Mouse (Mus musculus) forebrain, embryonic 16.5 days (tissue): ENCODE results near the gene Csf2rb. TPM values are rescaled to one million over a fixed set of nuclear protein-coding genes. Genes with fewer than 3 reads are reported as not detected.
"Not testable (repeated sequence)": the region's sequence is repeated elsewhere in the genome, so short reads cannot be mapped to it uniquely, and the experiment has no call there.

Source experiments
- ATAC-seq: fragments of 200-750 bp; cut with Nextera tagmentation; 2 replicates; pipeline ENCODE4 v1.8.0; 2017; ENCODE audit warnings: mild to moderate bottlenecking, moderate library complexity
- H3K27ac ChIP-seq: fragments of 300-500 bp; sonication (generic); 2 replicates; pipeline ENCODE4 v1.5.1; 2014; ENCODE audit warnings: low read length, control low read depth
- H3K27me3 ChIP-seq: fragments of 300-500 bp; sonication (generic); replicated peaks from 2 replicates; pipeline ENCODE4 v1.6.1; 2014; ENCODE audit warnings: low read length; ENCODE audit not compliant: control insufficient read depth, insufficient read depth
- H3K36me3 ChIP-seq: fragments of 300-500 bp; sonication (generic); 2 replicates; pipeline ENCODE4 v1.6.1; 2014; ENCODE audit not compliant: control insufficient read depth, insufficient read depth
- H3K4me1 ChIP-seq: fragments of 300-500 bp; sonication (generic); replicated peaks from 2 replicates; pipeline ENCODE4 v1.6.1; 2014; ENCODE audit warnings: low read length; ENCODE audit not compliant: control insufficient read depth, insufficient read depth
- H3K4me2 ChIP-seq: fragments of 300-500 bp; sonication (generic); 2 replicates; pipeline ENCODE4 v1.6.1; 2014; ENCODE audit warnings: mild to moderate bottlenecking, low read length, control low read depth
- H3K4me3 ChIP-seq: fragments of 300-500 bp; sonication (generic); replicated peaks from 2 replicates; pipeline ENCODE4 v1.5.1; 2014; ENCODE audit warnings: mild to moderate bottlenecking, low read length, control low read depth
- H3K9ac ChIP-seq: fragments of 300-500 bp; sonication (generic); replicated peaks from 2 replicates; pipeline ENCODE4 v1.6.1; 2014; ENCODE audit warnings: low read depth, low read length, control low read depth
- H3K9me3 ChIP-seq: fragments of 300-500 bp; sonication (generic); 2 replicates; pipeline ENCODE4 v1.6.1; 2016; ENCODE audit warnings: low read length; ENCODE audit not compliant: control insufficient read depth
- WGBS: fragments of 180-500 bp; shearing (Covaris S2); extraction: QIAGEN DNeasy Blood & Tissue Kit; methylation state at CpG from one replicate; pipeline ENCODE4 v1.1.7; 2014; 5-methylcytosine and 5-hydroxymethylcytosine counted together
- polyA plus RNA-seq: library from polyadenylated mRNA; unstranded; fragments of >200 nt; fragmentation: Nextera tagmentation; extraction: Ambion mirVana; gene quantifications from 2 replicates; pipeline ENCODE4 v1.2.1, GENCODE M21; 2015

The Csf2rb gene
- 0.27 and 0.65 TPM in 2 replicates for polyA plus RNA-seq

- no peaks in the 10 kb centered on the region for H3K4me1 ChIP-seq
- H3K27ac ChIP-seq, result no peak within 1 kb of the TSS
- no peak within 1 kb of the TSS for H3K9ac ChIP-seq
- ATAC-seq, result no peak
- 87% methylated on average over 11 of the region's 11 CpGs for WGBS
- H3K4me2 ChIP-seq, result no peak within 1 kb of the TSS
- no peaks in the 10 kb centered on the region for H3K36me3 ChIP-seq
- no peaks in the 10 kb centered on the region for H3K27me3 ChIP-seq
- H3K9me3 ChIP-seq, result no peaks in the 10 kb centered on the region
- no peak within 1 kb of the TSS for H3K4me3 ChIP-seq
Observed at GRCm38 (mm10) chr15:78325671-78326339, at the start of gene Csf2rb. Gene Csf2rb, plus strand, starts transcription at chr15:78325752.

- H3K9me3 ChIP-seq, result no peaks in the 10 kb centered on the region
- H3K36me3 ChIP-seq, result no peaks in the 10 kb centered on the region
- no peak for ATAC-seq
- no peak overlapping the region for H3K4me3 ChIP-seq
- H3K9ac ChIP-seq, result no peak overlapping the region
- 93% methylated on average over 2 of the region's 2 CpGs for WGBS
- no peak overlapping the region for H3K4me2 ChIP-seq
- H3K27me3 ChIP-seq, result no peaks in the 10 kb centered on the region
- H3K4me1 ChIP-seq, result no peaks in the 10 kb centered on the region
- no peak overlapping the region for H3K27ac ChIP-seq
Observed at GRCm38 (mm10) chr15:78278308-78278707, 47.2 kb upstream of the Csf2rb start.

DNA sequence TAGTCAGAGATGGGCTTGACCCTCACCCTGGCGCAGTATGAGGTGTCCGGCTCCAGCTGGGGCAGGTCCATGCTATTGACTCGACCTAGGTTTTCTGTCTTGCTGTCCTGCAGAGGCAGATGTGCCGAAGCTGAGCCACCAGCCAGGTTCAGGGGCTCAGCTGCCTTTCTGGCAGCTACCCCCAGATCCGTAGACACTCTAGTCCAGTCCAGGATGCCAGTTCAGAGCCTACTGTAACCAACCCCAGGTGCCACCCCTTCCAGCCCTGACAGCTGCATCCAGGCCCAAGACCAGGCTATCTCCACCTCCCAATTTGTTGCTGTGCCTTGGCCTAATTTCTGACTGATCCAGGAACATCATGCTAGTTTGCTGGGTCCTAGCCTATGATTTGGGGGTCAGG lies 37.6 kb upstream of the Csf2rb start:
- no peak overlapping the region for H3K4me3 ChIP-seq

GRCm38 (mm10) chr15:78289775-78290174 lies 35.8 kb upstream of the Csf2rb start:
- H3K4me2 ChIP-seq, H3K27ac ChIP-seq, H3K27me3 ChIP-seq, H3K36me3 ChIP-seq, H3K9me3 ChIP-seq, ATAC-seq, H3K4me3 ChIP-seq, H3K4me1 ChIP-seq, H3K9ac ChIP-seq: not testable (repeated sequence)
- 73% methylated on average over 4 of the region's 5 CpGs for WGBS

More for the DNA sequence above, 37.6 kb upstream of the Csf2rb start:
- Histone ChIP-seq H3K36me3 (no peaks in the 10 kb centered on the region), H3K9ac (no peak overlapping the region), H3K27me3 (no peaks in the 10 kb centered on the region), H3K4me2 (no peak overlapping the region), H3K4me1 (no peaks in the 10 kb centered on the region), H3K9me3 (no peaks in the 10 kb centered on the region), H3K27ac (no peak overlapping the region)
- WGBS, result 79% methylated on average over 5 of the region's 5 CpGs
- no peak for ATAC-seq

DNA sequence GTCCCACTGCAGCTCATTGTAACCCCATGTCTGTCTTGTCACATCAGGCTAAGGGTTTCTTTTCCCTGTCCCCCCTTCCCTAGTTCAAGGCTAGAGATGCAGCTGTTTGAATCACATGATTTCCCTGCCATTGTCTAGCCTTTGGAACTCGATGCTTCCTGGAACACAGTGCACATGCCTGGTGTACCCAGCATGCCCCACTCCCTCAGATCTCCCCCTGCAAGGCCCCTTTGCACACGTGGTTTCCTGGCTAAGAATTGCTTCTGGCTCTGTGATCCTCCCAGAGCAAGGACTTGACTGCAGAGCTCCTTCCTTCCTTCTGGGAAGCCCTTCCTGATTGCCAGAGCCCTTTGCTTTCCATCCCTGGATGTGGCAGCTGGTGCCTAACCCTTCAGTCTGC lies 32.3 kb upstream of the Csf2rb start:
- not testable (repeated sequence) for H3K27ac ChIP-seq, H3K36me3 ChIP-seq, H3K4me3 ChIP-seq, H3K27me3 ChIP-seq, H3K9me3 ChIP-seq, H3K4me1 ChIP-seq, H3K9ac ChIP-seq, H3K4me2 ChIP-seq, ATAC-seq
- WGBS, result 2% methylated on average over 2 of the region's 2 CpGs

DNA sequence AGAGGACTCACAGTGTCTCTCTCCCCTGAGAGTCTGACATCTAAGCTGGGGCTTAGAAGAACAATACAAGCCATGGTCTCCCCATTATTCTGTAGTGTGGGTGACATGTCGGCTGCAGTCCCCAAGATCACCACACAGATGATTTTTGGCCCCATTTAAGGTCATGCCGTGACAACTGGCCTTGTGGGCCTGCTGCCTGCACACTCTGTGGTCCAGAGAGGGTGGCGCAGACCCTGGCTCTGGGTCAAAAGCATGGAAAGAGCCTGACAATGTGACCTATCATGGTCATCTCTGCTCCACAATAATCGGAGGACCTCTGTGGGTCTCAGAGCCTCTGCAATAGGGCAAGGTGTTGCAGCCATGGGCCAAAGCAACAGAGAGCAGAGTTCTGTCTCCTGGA lies 31.8 kb upstream of the Csf2rb start:
- no peaks in the 10 kb centered on the region for H3K36me3 ChIP-seq
- H3K9me3 ChIP-seq, result no peaks in the 10 kb centered on the region
- 85% methylated on average over 4 of the region's 4 CpGs for WGBS
- H3K4me1 ChIP-seq, result no peaks in the 10 kb centered on the region
- no peak overlapping the region for H3K4me2 ChIP-seq
- H3K27ac ChIP-seq, result no peak overlapping the region
- no peak for ATAC-seq
- H3K9ac ChIP-seq, result no peak overlapping the region
- H3K4me3 ChIP-seq, result no peak overlapping the region
- H3K27me3 ChIP-seq, result no peaks in the 10 kb centered on the region

DNA sequence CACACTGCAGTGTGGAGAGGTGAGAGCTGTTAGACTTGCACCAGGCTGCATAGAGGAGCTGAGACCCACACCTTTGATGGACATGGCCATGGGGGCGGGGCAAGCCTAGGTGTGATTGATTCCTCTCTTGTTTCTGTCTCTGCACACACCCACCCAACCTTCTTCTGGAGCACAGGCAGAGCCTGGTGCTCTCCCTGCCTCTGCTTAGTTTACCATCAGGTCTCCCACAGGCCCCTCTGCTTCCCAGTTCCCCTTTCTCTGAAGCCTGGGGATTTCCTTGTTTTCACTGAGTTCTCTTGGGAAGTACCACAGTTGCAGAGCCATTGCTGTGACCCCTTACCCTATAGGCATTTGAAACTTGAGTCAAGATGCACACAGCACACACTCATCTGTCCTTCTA lies 27.0 kb upstream of the Csf2rb start:
- Histone ChIP-seq H3K27ac (no peak overlapping the region), H3K36me3 (no peaks in the 10 kb centered on the region), H3K9me3 (no peaks in the 10 kb centered on the region), H3K4me1 (no peaks in the 10 kb centered on the region), H3K9ac (no peak overlapping the region), H3K4me2 (no peak overlapping the region), H3K4me3 (no peak overlapping the region), H3K27me3 (no peaks in the 10 kb centered on the region)
- 92% methylated on average over 1 of the region's 1 CpGs for WGBS
- no peak for ATAC-seq

DNA sequence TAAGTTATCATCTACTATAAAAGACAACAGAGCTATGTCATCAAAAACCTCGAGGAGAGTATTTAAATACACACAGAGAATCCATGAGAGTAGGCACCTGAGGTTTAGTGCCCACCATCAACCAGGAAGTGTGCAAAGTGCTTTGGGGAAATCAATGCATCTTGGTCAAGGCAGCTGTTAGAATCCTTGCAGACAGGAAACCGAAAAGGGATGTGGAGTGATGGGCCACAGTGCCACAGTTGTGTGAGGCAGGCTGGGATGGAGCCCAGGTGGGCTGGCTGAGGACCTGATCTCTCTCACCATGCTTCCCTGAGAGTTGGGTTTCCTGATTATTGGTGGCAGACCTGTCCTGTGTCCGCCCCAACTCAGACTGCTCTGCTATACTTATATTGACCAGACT lies 25.9 kb upstream of the Csf2rb start:
- Histone ChIP-seq H3K27me3 (no peaks in the 10 kb centered on the region), H3K9ac (no peak overlapping the region), H3K4me1 (no peaks in the 10 kb centered on the region), H3K4me3 (no peak overlapping the region), H3K9me3 (no peaks in the 10 kb centered on the region), H3K4me2 (no peak overlapping the region), H3K27ac (no peak overlapping the region), H3K36me3 (no peaks in the 10 kb centered on the region)
- 68% methylated on average over 3 of the region's 3 CpGs for WGBS
- no peak for ATAC-seq

GRCm38 (mm10) chr15:78300773-78301172 lies 24.8 kb upstream of the Csf2rb start:
- H3K4me2 ChIP-seq, result no peak overlapping the region
- no peak overlapping the region for H3K9ac ChIP-seq
- H3K4me3 ChIP-seq, result no peak overlapping the region
- no peak for ATAC-seq
- no peaks in the 10 kb centered on the region for H3K36me3 ChIP-seq
- no peaks in the 10 kb centered on the region for H3K4me1 ChIP-seq
- no peaks in the 10 kb centered on the region for H3K27me3 ChIP-seq
- H3K27ac ChIP-seq, result no peak overlapping the region
- no peaks in the 10 kb centered on the region for H3K9me3 ChIP-seq

DNA sequence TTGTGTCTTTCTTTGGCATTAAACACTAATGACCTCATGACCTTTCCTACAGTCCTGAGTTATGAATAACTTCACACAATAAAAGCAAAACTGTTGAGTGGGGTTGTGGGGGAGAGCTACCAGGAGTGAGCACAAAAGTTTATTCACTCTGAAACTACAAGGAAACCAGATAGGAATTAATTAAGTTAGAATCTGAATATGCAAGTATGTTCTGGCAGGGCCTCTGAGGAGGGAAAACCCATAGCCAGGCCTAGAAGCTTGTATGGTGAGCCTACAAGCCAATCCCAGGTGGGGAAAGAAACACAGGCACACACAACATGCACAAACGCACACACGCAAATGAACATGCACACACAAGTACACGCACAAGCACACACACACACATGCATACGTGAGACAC lies 22.8 kb upstream of the Csf2rb start:
- 93% methylated on average over 4 of the region's 4 CpGs for WGBS
- Histone ChIP-seq H3K9me3 (no peaks in the 10 kb centered on the region), H3K27me3 (no peaks in the 10 kb centered on the region), H3K4me1 (no peaks in the 10 kb centered on the region), H3K4me3 (no peak overlapping the region), H3K27ac (no peak overlapping the region), H3K4me2 (no peak overlapping the region), H3K9ac (no peak overlapping the region), H3K36me3 (no peaks in the 10 kb centered on the region)
- no peak for ATAC-seq
